Mouse (Mus musculus) spleen, adult 2 months (tissue): ENCODE results near the gene Dll4. TPM values are rescaled to one million over a fixed set of nuclear protein-coding genes. Genes with fewer than 3 reads are reported as not detected.

Experiments used
- DNase-seq, 2 experiments: peaks; one replicate each; pipeline versions ENCODE4 v3.0.0 to v3.0.0-alpha.2; 2012 to 2021; ENCODE audit warnings: low spot score in 2 of 2, low read depth in 1 of 2
- H3K27ac ChIP-seq: fragments of 200-500 bp; 2 replicates; pipeline ENCODE4 v1.5.1; 2012; ENCODE audit warnings: low read length, inconsistent platforms; ENCODE audit not compliant: insufficient read depth
- H3K27me3 ChIP-seq: fragments of 200-500 bp; 2 replicates; pipeline ENCODE4 v1.6.1; 2012; ENCODE audit warnings: mild to moderate bottlenecking, moderate library complexity, low read length, inconsistent platforms; ENCODE audit not compliant: control insufficient read depth, insufficient read depth
- H3K36me3 ChIP-seq: fragments of 200-500 bp; 2 replicates; pipeline ENCODE4 v1.6.1; 2012; ENCODE audit warnings: mild to moderate bottlenecking, low read length, inconsistent platforms; ENCODE audit not compliant: control insufficient read depth, insufficient read depth
- H3K4me1 ChIP-seq: fragments of 200-500 bp; 2 replicates; pipeline ENCODE4 v1.6.1; 2011; ENCODE audit warnings: inconsistent platforms; ENCODE audit not compliant: control insufficient read depth, insufficient read depth, insufficient read length
- H3K4me3 ChIP-seq: fragments of 200-500 bp; 2 replicates; pipeline ENCODE4 v1.5.1; 2011; ENCODE audit warnings: mild to moderate bottlenecking, inconsistent platforms; ENCODE audit not compliant: insufficient read depth, insufficient read length; ENCODE audit errors: extremely low read depth
- CTCF ChIP-seq: fragments of 200-500 bp; IDR thresholded peaks from 2 replicates; pipeline ENCODE4 v1.5.1; 2011; ENCODE audit warnings: mild to moderate bottlenecking, inconsistent platforms; ENCODE audit not compliant: insufficient read depth, insufficient read length, insufficient replicate concordance; ENCODE audit errors: extremely low read depth
- POLR2A ChIP-seq: fragments of 200-500 bp; IDR thresholded peaks from 2 replicates; pipeline ENCODE4 v1.6.1; 2011; ENCODE audit warnings: low read depth, low read length, inconsistent platforms
- WGBS: fragments of 180-500 bp; shearing (Covaris S2); methylation state at CpG from one replicate; pipeline ENCODE4 v1.1.7; 2018; 5-methylcytosine and 5-hydroxymethylcytosine counted together
- polyA plus RNA-seq: library from polyadenylated mRNA; depleted of rRNA; stranded (reverse); fragments of >200 nt; gene quantifications from 2 replicates; pipeline ENCODE4 v1.2.3, GENCODE M21; 2012

Gene Dll4
- polyA plus RNA-seq, 1 experiment: 5.6 TPM

DNA sequence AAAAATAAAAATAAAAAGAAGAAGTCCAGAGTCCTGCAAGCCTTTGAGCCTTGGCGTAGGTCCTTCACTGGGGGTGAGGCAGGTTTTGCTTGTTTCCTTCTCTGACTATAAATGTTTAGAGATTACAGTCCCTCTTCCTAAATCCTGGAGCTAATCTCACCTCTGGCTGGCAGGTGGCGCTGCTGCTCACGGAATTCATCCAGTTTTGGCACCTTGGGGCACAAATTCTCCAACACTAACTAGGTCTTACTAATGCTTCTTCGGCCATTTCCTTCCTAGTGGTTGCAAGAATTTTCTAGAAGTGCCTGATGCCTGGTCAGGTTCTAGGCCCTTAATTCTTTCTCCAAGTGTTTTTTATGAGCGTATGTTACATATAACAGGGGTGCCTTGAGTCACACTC lies 27.3 kb upstream of the Dll4 start:
- 45% methylated on average over 5 of the region's 5 CpGs for WGBS
- peaks cover 32% of the 10 kb centered on the region for H3K36me3 ChIP-seq
- H3K4me1 ChIP-seq: peaks cover 13% of the 10 kb centered on the region; the same call in 1 of the 2 replicates
- no peak overlapping the region for H3K4me3 ChIP-seq
- TF ChIP-seq POLR2A (no peak), CTCF (peak; percentile 65; the same call in 1 of the 2 replicates)
- H3K27me3 ChIP-seq: no peaks in the 10 kb centered on the region
- no peak overlapping the region for H3K27ac ChIP-seq
- peak; percentile 31 to 48 for DNase-seq

DNA sequence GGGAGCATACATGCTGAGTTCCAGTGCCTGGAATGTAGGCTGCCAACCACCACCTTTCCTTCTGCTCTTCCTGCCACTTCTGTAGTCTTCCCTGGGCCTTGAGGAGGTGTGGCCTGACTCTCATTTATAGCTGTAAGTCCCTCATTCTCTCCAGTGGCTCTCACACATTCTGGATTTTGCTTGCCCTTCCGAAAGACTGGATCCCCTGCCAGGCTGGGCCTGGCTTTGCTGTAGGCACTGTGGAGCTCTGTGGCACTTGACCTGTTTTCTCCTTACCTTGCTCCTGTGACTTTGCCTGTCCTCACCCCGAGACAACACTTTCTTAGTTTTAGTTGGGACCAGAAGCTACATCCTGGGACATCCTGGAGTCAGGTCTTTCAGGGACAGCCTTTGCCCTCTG lies 26.7 kb upstream of the Dll4 start:
- TF ChIP-seq CTCF: no peak
- TF ChIP-seq POLR2A: no peak
- Histone ChIP-seq H3K4me1 (peaks cover 13% of the 10 kb centered on the region; the same call in 1 of the 2 replicates), H3K27ac (no peak overlapping the region), H3K27me3 (no peaks in the 10 kb centered on the region), H3K36me3 (peaks cover 27% of the 10 kb centered on the region), H3K4me3 (no peak overlapping the region)
- WGBS: 87% methylated on average over 2 of the region's 2 CpGs
- DNase-seq: no peak

DNA sequence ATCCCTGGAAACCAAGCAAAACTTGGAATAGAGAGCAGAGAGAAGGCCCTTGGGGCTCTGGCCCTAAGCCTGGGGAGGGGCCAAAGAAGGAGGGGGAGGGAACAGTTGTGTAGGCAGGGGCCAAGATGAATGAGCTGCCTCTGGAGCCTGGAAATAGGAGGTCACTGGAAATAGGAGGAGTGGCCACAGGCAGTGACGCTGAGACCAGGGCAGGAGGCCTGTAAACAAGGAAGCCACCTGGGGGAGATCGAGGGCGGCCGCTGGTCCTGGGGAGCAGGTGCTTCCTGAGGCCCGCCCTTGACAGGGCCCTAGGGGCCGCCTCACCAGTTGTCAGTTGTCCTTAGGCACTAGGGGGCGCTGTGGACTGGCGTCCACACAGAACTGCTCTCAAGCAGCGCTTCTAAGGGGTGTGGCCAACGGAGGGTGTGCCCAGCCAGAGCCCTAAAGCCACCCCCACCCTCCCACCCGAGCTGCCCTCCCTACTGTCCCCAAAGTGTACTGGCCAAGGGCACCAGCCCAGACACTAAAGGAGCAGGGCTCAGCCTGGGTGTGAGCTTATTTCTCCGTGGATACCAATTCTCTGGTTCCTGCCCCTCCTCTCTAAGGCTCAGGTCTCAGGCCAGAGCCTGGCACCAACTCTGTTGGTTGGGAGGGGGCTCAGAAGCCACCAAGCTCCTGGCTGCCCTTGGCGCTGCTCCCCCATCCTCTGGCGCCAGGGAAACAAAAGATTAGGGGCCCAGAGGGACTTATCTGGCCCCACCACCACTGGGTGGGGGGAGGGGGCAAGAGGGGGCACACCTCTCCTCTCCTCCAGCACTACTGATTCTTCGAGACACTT lies 25.4 kb upstream of the Dll4 start:
- WGBS: 3% methylated on average over 15 of the region's 15 CpGs
- DNase-seq: peak; percentile 85 to 92
- peak overlapping the region; percentile 51 for H3K27ac ChIP-seq

DNA sequence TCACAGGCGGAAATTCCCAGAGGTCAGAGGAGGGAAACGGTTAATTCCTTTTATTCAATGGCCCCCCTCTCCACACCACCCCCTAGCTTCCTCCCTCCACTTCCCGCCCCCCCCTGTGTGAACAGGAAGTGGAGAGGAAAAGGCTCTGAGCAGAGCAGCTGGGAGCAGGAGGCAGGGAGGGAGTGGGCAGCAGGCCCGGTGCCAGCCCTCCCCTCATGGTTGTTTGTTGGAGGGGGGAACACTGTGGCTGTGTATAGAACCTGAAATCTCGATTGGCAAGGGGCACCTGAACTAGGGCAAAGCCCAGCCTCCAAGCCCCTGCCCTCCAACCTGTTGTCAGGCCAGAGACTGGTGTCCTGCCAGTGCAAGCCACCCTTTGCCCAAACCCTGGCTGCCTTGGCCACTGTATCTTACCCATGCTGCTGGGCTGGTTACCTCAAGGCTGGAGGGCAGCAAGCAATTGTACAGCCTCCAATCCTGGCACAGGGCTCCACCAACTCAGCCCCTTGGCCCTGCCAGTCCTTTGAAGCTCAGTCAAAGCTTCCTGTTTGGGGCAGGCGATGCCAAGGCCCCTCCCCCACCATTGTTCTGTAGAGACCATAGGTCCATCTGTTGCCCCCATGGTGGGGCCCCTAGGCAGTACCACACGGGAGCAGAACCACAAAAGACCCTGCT lies 24.6 kb upstream of the Dll4 start:
- 16% methylated on average over 7 of the region's 7 CpGs for WGBS
- Histone ChIP-seq H3K36me3 (peaks cover 14% of the 10 kb centered on the region), H3K4me3 (no peak overlapping the region), H3K4me1 (peaks cover 13% of the 10 kb centered on the region; the same call in 1 of the 2 replicates), H3K27ac (peak overlapping the region; percentile 51), H3K27me3 (no peaks in the 10 kb centered on the region)
- TF ChIP-seq POLR2A (no peak), CTCF (no peak)
- no peak for DNase-seq

More for the DNA sequence above, 25.4 kb upstream of the Dll4 start:
- TF ChIP-seq CTCF: peak; percentile 82
- TF ChIP-seq POLR2A: no peak
- Histone ChIP-seq H3K4me1 (peaks cover 13% of the 10 kb centered on the region; the same call in 1 of the 2 replicates), H3K4me3 (peak overlapping the region; percentile 31; the same call in 1 of the 2 replicates), H3K36me3 (peaks cover 16% of the 10 kb centered on the region), H3K27me3 (no peaks in the 10 kb centered on the region)

DNA sequence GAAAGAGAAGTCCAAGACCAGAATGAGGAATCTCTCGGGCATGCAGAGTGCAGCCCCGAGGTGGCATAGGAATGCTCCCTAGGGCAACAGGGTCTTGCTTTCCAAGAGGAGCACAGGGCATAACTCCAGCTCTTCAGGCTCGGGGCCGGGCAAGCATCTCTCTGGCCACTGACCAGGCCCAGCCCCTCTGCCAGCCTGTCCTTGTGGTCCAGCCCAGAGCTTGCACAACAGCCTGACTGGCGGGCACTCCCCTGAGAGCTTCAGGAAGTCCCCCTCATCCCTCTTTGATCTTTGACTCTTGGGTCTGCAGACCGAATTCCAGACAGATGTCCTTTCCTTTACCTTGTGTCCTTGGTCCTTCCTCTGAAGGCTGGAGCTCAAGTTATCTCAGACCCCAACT lies 22.7 kb upstream of the Dll4 start:
- no peak for TF ChIP-seq CTCF
- no peak for TF ChIP-seq POLR2A
- WGBS: 77% methylated on average over 6 of the region's 6 CpGs
- DNase-seq: no peak
- H3K27me3 ChIP-seq: no peaks in the 10 kb centered on the region
- no peaks in the 10 kb centered on the region; the same call in 1 of the 2 replicates for H3K36me3 ChIP-seq
- no peak overlapping the region for H3K27ac ChIP-seq
- no peak overlapping the region for H3K4me3 ChIP-seq
- H3K4me1 ChIP-seq: peaks cover 13% of the 10 kb centered on the region; the same call in 1 of the 2 replicates

DNA sequence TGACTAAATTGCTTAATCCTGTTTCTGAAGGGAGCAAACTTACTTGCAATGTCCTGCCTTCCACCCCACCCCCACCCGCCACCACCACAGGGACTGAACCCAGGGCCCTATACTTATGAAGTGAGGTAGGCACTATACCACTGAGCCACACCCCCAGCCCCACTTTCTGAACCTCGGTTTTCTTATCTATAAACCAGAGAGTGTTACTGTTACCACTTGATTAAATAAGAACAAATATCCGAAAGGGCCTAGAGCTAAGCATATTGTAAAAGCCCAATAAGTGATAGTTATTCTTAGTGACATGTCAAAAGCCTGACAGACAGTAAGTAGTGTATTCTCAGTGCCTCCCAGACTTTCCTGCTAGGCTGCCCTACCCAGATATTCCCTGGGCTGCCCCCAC lies 21.2 kb upstream of the Dll4 start:
- Histone ChIP-seq H3K27me3 (no peaks in the 10 kb centered on the region), H3K4me1 (peaks cover 13% of the 10 kb centered on the region; the same call in 1 of the 2 replicates), H3K4me3 (no peak overlapping the region), H3K27ac (no peak overlapping the region), H3K36me3 (no peaks in the 10 kb centered on the region)
- WGBS: 76% methylated on average over 3 of the region's 3 CpGs
- DNase-seq: no peak
- TF ChIP-seq CTCF: no peak
- no peak for TF ChIP-seq POLR2A

DNA sequence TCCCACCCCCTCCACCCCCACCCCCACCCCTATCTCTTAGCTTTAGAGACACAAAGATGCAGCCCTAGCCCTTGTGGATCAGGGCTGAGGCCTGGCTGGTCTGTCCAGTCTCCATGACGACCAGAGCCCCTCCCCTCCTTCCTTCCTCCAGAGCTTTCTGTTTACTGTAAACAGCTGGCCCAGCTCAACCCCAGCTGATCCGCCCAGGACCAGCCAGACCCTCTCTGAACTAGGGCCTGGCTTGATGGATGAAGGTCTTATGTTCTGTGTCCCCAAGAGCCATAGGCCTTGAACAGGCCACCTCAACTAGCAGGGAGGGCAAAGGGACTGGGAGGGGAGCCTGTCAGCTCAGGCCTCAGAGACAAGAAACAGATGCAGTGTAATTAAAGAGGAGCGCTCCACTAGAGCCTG lies 20.8 kb upstream of the Dll4 start:
- no peaks in the 10 kb centered on the region for H3K27me3 ChIP-seq
- peaks cover 12% of the 10 kb centered on the region; the same call in 1 of the 2 replicates for H3K4me1 ChIP-seq
- DNase-seq: no peak
- 76% methylated on average over 3 of the region's 3 CpGs for WGBS
- H3K36me3 ChIP-seq: no peaks in the 10 kb centered on the region
- no peak overlapping the region for H3K27ac ChIP-seq
- no peak overlapping the region for H3K4me3 ChIP-seq
- TF ChIP-seq POLR2A (no peak), CTCF (no peak)
